Mouse (Mus musculus) thymus, adult 2 months (tissue): ENCODE measurements around the gene Ubr1. TPM values are rescaled to one million over a fixed set of nuclear protein-coding genes. Genes with fewer than 3 reads are reported as not detected.
"Not testable (repeated sequence)": the region's sequence is repeated elsewhere in the genome, so short reads cannot be mapped to it uniquely, and the experiment has no call there.

ENCODE experiments used
- DNase-seq: peaks from one replicate; pipeline ENCODE4 v3.0.0; 2021
- H3K27ac ChIP-seq: fragments of 200-500 bp; 2 replicates; pipeline ENCODE4 v1.5.1; 2012; ENCODE audit warnings: low read length, control low read depth; ENCODE audit not compliant: control insufficient read depth, insufficient read depth
- H3K27me3 ChIP-seq: fragments of 200-500 bp; 2 replicates; pipeline ENCODE4 v1.6.1; 2012; ENCODE audit warnings: mild to moderate bottlenecking, low read length, moderate library complexity, mixed read lengths; ENCODE audit not compliant: control insufficient read depth, insufficient read depth
- H3K36me3 ChIP-seq: fragments of 200-500 bp; 2 replicates; pipeline ENCODE4 v1.6.1; 2012; ENCODE audit warnings: mild to moderate bottlenecking, low read length, moderate library complexity; ENCODE audit not compliant: control insufficient read depth, insufficient read depth
- H3K4me1 ChIP-seq: fragments of 200-500 bp; replicated peaks from 2 replicates; pipeline ENCODE4 v1.6.1; 2012; ENCODE audit warnings: low read length; ENCODE audit not compliant: control insufficient read depth, insufficient read depth
- H3K4me3 ChIP-seq: fragments of 200-500 bp; 2 replicates; pipeline ENCODE4 v1.5.1; 2012; ENCODE audit warnings: mild to moderate bottlenecking, low read length, control low read depth, moderate library complexity; ENCODE audit not compliant: control insufficient read depth, insufficient read depth
- CTCF ChIP-seq: fragments of 200-500 bp; IDR thresholded peaks from 2 replicates; pipeline ENCODE4 v1.5.1; 2012; ENCODE audit warnings: mild to moderate bottlenecking, control low read depth, low read length, moderate library complexity, borderline replicate concordance; ENCODE audit not compliant: control insufficient read depth, poor library complexity, insufficient read depth; ENCODE audit errors: extremely low read depth
- POLR2A ChIP-seq: fragments of 200-500 bp; IDR thresholded peaks from 2 replicates; pipeline ENCODE4 v1.6.1; 2012; ENCODE audit warnings: mild to moderate bottlenecking, low read length, control low read depth, moderate library complexity; ENCODE audit not compliant: control insufficient read depth, poor library complexity, insufficient read depth; ENCODE audit errors: extremely low read depth
- WGBS: fragments of 180-500 bp; shearing (Covaris S2); methylation state at CpG from one replicate; pipeline ENCODE4 v1.1.7; 2018; 5-methylcytosine and 5-hydroxymethylcytosine counted together
- polyA plus RNA-seq: library from polyadenylated mRNA; depleted of rRNA; stranded (reverse); fragments of >200 nt; gene quantifications from 2 replicates; pipeline ENCODE4 v1.2.3, GENCODE M21; 2012

Gene Ubr1
- polyA plus RNA-seq, 1 experiment: 60.3 TPM

DNA sequence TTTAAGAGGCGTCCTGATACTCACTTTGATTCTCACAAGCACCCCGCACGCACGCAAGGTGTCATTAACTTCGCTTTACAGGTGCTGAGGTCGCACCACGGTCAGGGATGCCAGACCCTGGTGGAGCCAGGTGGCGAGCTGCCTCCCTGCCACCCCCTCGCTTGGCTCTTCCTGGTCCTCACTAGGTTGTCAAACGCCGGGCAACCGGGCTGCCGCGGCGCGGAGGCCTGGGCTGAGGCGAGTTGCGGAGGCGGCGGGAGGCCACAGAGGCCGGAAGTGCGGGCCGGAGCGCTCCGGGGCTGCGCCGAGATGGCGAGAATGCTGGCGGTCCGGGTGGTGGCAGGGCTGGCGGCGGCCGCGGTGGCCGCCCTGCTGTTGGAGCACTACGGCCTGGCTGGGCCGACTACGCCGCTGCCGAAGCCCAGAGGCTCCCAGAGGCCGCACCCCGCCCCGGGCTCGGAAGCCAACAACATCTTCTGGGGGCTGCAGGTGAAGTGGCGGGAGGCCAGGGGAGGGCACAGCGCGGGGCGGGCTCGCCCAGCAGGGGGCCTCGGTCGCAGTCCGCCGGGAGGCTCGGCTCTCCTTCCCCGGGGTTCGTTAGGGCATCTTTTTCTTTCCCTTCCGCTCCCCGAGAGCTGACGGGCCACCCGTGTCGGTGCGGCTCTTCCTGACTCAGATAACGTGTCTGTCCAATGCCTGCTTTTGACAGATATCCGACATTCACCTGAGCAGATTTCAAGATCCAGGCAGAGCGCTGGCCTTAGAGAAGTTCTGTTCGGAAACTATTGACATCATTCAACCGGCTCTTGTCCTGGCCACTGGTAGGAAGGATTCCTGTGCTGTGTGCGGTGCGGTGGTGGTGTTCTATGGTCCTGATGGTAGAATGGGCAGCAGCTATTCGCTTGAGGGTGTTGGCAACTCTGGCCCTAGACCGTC is 6.7 kb upstream of the Ubr1 start, which contains the start of gene Tmem62:
TSS of gene Tmem62 (plus strand) at position 28 of the 936 bp plus-strand sequence.
- peaks cover 5% of the 10 kb centered on the region for H3K4me1 ChIP-seq
- peak; percentile 73; the same call in 1 of the 2 replicates for TF ChIP-seq CTCF
- 0 out of 2 replicates have a peak, but pooled peaks have one; percentile 33 for TF ChIP-seq POLR2A
- DNase-seq: peak; percentile 78
- H3K27ac ChIP-seq: peak within 1 kb of the TSS; percentile 32
- no peaks in the 10 kb centered on the region; the same call in 1 of the 2 replicates for H3K36me3 ChIP-seq
- WGBS: 3% methylated on average over 69 of the region's 71 CpGs
- H3K4me3 ChIP-seq: peak within 1 kb of the TSS; percentile 75
- no peaks in the 10 kb centered on the region for H3K27me3 ChIP-seq

- no peak overlapping the region for H3K27ac ChIP-seq
- H3K4me3 ChIP-seq: no peak overlapping the region
- no peak for DNase-seq
- no peak for TF ChIP-seq POLR2A
- no peak for TF ChIP-seq CTCF
- WGBS: 79% methylated on average over 4 of the region's 4 CpGs
- H3K27me3 ChIP-seq: no peaks in the 10 kb centered on the region
- no peaks in the 10 kb centered on the region; the same call in 1 of the 2 replicates for H3K36me3 ChIP-seq
- H3K4me1 ChIP-seq: peaks cover 6% of the 10 kb centered on the region
These were observed 5.8 kb upstream of the Ubr1 start for GRCm38 (mm10) chr2:120976308-120976707.

DNA sequence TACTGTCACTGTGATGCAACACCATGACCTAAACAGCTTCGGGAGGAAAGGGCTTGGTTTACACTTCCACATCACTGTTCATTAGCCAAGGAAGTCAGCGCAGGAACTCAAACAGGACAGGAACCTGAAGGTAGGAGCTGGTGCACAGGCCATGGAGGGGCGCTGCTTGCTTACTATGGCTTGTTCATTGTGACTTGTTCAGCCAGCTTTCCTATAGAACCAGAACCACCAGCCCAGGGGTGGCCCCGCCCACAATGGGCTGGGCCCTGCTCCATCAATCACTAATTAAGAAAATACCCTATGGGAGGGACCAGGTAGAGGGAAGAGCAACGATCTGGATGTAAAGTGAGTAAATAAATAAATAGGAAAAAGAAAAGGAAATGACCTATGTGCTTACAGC is 2.4 kb upstream of the Ubr1 start:
- 67% methylated on average over 5 of the region's 5 CpGs for WGBS
- no peak overlapping the region for H3K27ac ChIP-seq

GRCm38 (mm10) chr2:120972257-120972656 is 1.7 kb upstream of the Ubr1 start:
- 98% methylated on average over 8 of the region's 8 CpGs for WGBS
- H3K27ac ChIP-seq, H3K27me3 ChIP-seq, H3K4me3 ChIP-seq, DNase-seq, H3K4me1 ChIP-seq, H3K36me3 ChIP-seq: not testable (repeated sequence)

More for the DNA sequence above, 2.4 kb upstream of the Ubr1 start:
- H3K4me3 ChIP-seq: no peak overlapping the region
- DNase-seq: no peak
- TF ChIP-seq CTCF (no peak), POLR2A (no peak)
- H3K4me1 ChIP-seq: peaks cover 9% of the 10 kb centered on the region
- no peaks in the 10 kb centered on the region for H3K36me3 ChIP-seq
- no peaks in the 10 kb centered on the region for H3K27me3 ChIP-seq

DNA sequence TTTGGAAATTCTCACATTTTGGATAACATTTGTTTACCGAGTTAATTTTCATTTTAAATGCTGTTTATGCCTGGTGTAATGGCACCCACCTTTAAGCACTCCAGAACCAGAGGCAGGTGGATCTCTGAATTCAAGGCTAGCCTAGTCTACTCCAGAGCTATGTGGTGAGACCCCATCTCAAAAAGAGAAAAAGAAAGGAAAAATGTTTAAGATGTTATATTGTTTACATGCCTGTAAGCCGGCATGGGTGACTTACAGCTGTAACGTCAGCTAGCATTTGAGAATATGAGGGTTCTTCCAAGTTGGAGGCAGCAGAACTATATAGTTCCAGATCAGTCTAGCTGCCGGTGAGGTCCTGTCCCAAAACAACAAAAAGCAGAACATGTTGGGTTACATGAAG is 1.3 kb upstream of the Ubr1 start:
- Histone ChIP-seq H3K27ac (no peak overlapping the region), H3K27me3 (no peaks in the 10 kb centered on the region), H3K4me1 (peaks cover 4% of the 10 kb centered on the region), H3K36me3 (no peaks in the 10 kb centered on the region), H3K4me3 (no peak overlapping the region)
- no peak for TF ChIP-seq CTCF
- no peak for TF ChIP-seq POLR2A
- 94% methylated on average over 4 of the region's 4 CpGs for WGBS
- DNase-seq: no peak

GRCm38 (mm10) chr2:120970045-120970539 is 423 bp downstream of the Ubr1 start:
- Histone ChIP-seq H3K36me3 (no peaks in the 10 kb centered on the region), H3K4me1 (peaks cover 4% of the 10 kb centered on the region), H3K27ac (0 out of 2 replicates have a peak overlapping the region, but pooled peaks have one; percentile 13), H3K4me3 (peak overlapping the region; percentile 94), H3K27me3 (no peaks in the 10 kb centered on the region)
- TF ChIP-seq POLR2A (no peak), CTCF (no peak)
- no peak for DNase-seq
- WGBS: 1% methylated on average over 23 of the region's 23 CpGs
